Mouse (Mus musculus): ENCODE results near the gene Gabrg2. TPM values are rescaled to one million over a fixed set of nuclear protein-coding genes. Genes with fewer than 3 reads are reported as not detected.

Gene Gabrg2
- total and polyA plus RNA-seq, 3 experiments: not detected

DNA sequence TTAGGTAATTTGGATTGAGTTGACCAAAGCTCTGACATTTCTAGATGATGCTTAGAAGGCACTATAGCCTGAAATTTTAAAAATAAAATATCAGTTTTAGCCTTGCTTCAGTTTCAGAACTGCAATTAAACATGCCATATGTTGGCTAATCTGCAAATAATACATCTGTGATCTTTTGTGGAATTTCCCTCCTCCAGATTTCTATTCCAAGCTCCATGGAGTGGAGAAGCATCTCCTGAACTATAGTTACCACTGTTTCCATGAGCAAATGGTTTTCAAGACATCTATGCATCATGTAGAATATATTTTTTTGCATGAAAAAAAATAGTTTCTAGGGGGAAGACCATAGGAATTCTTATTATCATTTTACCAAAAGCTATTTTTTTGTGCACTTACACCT, 47.5 kb upstream of the Gabrg2 start:
- DNase-seq (ENCODE audit: low read depth, low spot score): no peak
- H3K4me1 ChIP-seq (ENCODE audit: control insufficient read depth in 1 of 2, insufficient read depth in 2 of 2, low read length in 2 of 2): no peaks in the 10 kb centered on the region
- no peak overlapping the region for H3K9ac ChIP-seq (ENCODE audit: control insufficient read depth, low read depth, low read length, poor library complexity, severe bottlenecking)
- no peaks in the 10 kb centered on the region for H3K27me3 ChIP-seq (ENCODE audit: control insufficient read depth in 1 of 2, insufficient read depth in 2 of 2, low read length in 2 of 2)
- H3K36me3 ChIP-seq (ENCODE audit: control insufficient read depth in 1 of 2, insufficient read depth in 2 of 2, low read length in 2 of 2): no peaks in the 10 kb centered on the region
- no peaks in the 10 kb centered on the region for H3K79me2 ChIP-seq (ENCODE audit: control insufficient read depth, insufficient read depth, low read length, poor library complexity)
- H3K27ac ChIP-seq (ENCODE audit: control insufficient read depth, low read depth, low read length): no peak overlapping the region
- H3K4me3 ChIP-seq (ENCODE audit: control insufficient read depth in 1 of 2, insufficient read depth in 1 of 2, low read depth in 2 of 2, low read length in 2 of 2): no peak overlapping the region
- TF ChIP-seq MYB (IDR thresholded peaks at IDR 0.05; ENCODE audit: low read depth, low read length) (no peak), ZKSCAN1 (IDR thresholded peaks at IDR 0.05; ENCODE audit: low read depth, low read length) (no peak), ZC3H11A (IDR thresholded peaks at IDR 0.05; ENCODE audit: low read depth, low read length) (no peak)
- no peaks in the 10 kb centered on the region for H3K9me3 ChIP-seq (replicated peaks; ENCODE audit: insufficient read depth, low read length)

DNA sequence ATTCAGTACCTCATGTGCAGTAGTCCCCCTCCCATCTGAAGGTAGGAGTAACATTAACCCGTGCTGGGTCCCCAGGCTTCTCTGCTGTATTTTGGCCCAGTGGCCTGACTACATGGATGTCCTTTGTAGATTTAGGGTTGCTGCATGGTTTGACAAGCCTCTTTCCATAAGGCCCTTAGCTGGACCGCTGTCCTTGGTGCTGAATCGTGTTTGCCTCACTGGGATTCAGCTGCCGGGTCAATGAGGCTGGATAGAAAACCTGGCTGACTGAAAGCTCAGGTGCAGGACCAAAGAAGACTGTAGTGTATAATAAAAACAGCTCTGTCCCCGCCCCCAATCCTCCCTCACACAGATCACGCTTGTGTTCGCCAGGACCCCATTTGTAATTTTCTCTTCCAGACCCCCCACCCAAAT, 1.2 kb downstream of the Gabrg2 start:
- H3K27ac ChIP-seq (ENCODE audit: control insufficient read depth, low read depth, low read length): no peak overlapping the region
- no peaks in the 10 kb centered on the region for H3K36me3 ChIP-seq (ENCODE audit: control insufficient read depth in 1 of 2, insufficient read depth in 2 of 2, low read length in 2 of 2)
- no peak for TF ChIP-seq JUND (IDR thresholded peaks at IDR 0.05; ENCODE audit: low read depth, low read length)
- TF ChIP-seq BHLHE40 (IDR thresholded peaks at IDR 0.05; ENCODE audit: borderline replicate concordance, low read depth, low read length): no peak
- no peaks in the 10 kb centered on the region for H3K9me3 ChIP-seq (replicated peaks; ENCODE audit: insufficient read depth, low read length)
- no peaks in the 10 kb centered on the region for H3K79me2 ChIP-seq (ENCODE audit: control insufficient read depth, insufficient read depth, low read length, poor library complexity)
- DNase-seq (ENCODE audit: low read depth, low spot score): peak; percentile 33
- no peaks in the 10 kb centered on the region for H3K27me3 ChIP-seq (ENCODE audit: control insufficient read depth in 1 of 2, insufficient read depth in 2 of 2, low read length in 2 of 2)
- H3K9ac ChIP-seq (ENCODE audit: control insufficient read depth, low read depth, low read length, poor library complexity, severe bottlenecking): no peak overlapping the region
- H3K4me3 ChIP-seq (ENCODE audit: control insufficient read depth in 1 of 2, insufficient read depth in 1 of 2, low read depth in 2 of 2, low read length in 2 of 2): no peak overlapping the region
- H3K4me1 ChIP-seq (ENCODE audit: control insufficient read depth in 1 of 2, insufficient read depth in 2 of 2, low read length in 2 of 2): no peaks in the 10 kb centered on the region

GRCm38 (mm10) chr11:41980152-41980551, 20.5 kb downstream of the Gabrg2 start:
- no peak for DNase-seq (ENCODE audit: low read depth, low spot score)
- Histone ChIP-seq H3K27me3 (ENCODE audit: control insufficient read depth in 1 of 2, insufficient read depth in 2 of 2, low read length in 2 of 2) (no peaks in the 10 kb centered on the region), H3K4me3 (ENCODE audit: control insufficient read depth in 1 of 2, insufficient read depth in 1 of 2, low read depth in 2 of 2, low read length in 2 of 2) (no peak overlapping the region), H3K9me3 (replicated peaks; ENCODE audit: insufficient read depth, low read length) (no peaks in the 10 kb centered on the region), H3K27ac (ENCODE audit: control insufficient read depth, low read depth, low read length) (no peak overlapping the region), H3K79me2 (ENCODE audit: control insufficient read depth, insufficient read depth, low read length, poor library complexity) (no peaks in the 10 kb centered on the region), H3K36me3 (ENCODE audit: control insufficient read depth in 1 of 2, insufficient read depth in 2 of 2, low read length in 2 of 2) (no peaks in the 10 kb centered on the region), H3K4me1 (ENCODE audit: control insufficient read depth in 1 of 2, insufficient read depth in 2 of 2, low read length in 2 of 2) (no peaks in the 10 kb centered on the region), H3K9ac (ENCODE audit: control insufficient read depth, low read depth, low read length, poor library complexity, severe bottlenecking) (no peak overlapping the region)
- TF ChIP-seq RCOR1 (IDR thresholded peaks at IDR 0.05; ENCODE audit: low read depth, low read length) (no peak), ELF1 (IDR thresholded peaks at IDR 0.05; ENCODE audit: low read depth, low read length) (no peak), GATA1 (IDR thresholded peaks at IDR 0.05; ENCODE audit: low read depth, low read length) (no peak), TBP (IDR thresholded peaks at IDR 0.05; ENCODE audit: low read depth, low read length) (no peak)

DNA sequence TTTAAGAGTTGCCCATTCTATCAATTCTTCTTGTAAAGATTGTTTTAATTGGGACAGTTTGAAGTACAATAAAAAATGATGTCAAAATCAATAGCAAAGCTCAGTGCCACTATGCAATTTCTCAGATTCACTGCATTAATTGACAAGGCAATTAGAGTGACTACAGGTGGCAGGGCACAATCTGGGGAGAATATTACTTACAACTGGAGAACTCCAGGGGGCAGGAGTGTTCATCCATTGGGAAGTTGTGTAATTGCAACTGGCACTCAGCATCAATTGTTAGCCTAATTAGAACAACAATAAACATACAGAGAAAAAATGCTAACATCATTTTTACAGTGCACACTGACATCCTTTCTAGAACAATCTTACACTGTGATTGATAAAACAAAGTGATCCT, 32.1 kb downstream of the Gabrg2 start:
- Histone ChIP-seq H3K4me1 (ENCODE audit: control insufficient read depth in 1 of 2, insufficient read depth in 2 of 2, low read length in 2 of 2) (no peaks in the 10 kb centered on the region), H3K27ac (ENCODE audit: control insufficient read depth, low read depth, low read length) (no peak overlapping the region), H3K9me3 (replicated peaks; ENCODE audit: insufficient read depth, low read length) (no peaks in the 10 kb centered on the region), H3K9ac (ENCODE audit: control insufficient read depth, low read depth, low read length, poor library complexity, severe bottlenecking) (no peak overlapping the region), H3K4me3 (ENCODE audit: control insufficient read depth in 1 of 2, insufficient read depth in 1 of 2, low read depth in 2 of 2, low read length in 2 of 2) (no peak overlapping the region), H3K27me3 (ENCODE audit: control insufficient read depth in 1 of 2, insufficient read depth in 2 of 2, low read length in 2 of 2) (no peaks in the 10 kb centered on the region), H3K79me2 (ENCODE audit: control insufficient read depth, insufficient read depth, low read length, poor library complexity) (no peaks in the 10 kb centered on the region), H3K36me3 (ENCODE audit: control insufficient read depth in 1 of 2, insufficient read depth in 2 of 2, low read length in 2 of 2) (no peaks in the 10 kb centered on the region)
- DNase-seq (ENCODE audit: low read depth, low spot score): no peak
- TF ChIP-seq ELF1 (IDR thresholded peaks at IDR 0.05; ENCODE audit: low read depth, low read length) (no peak), UBTF (IDR thresholded peaks at IDR 0.05; ENCODE audit: borderline replicate concordance, insufficient read depth, low read depth, low read length) (no peak), GABPA (IDR thresholded peaks at IDR 0.05; ENCODE audit: low read depth, low read length) (no peak), POLR2AphosphoS5 (IDR thresholded peaks at IDR 0.05; ENCODE audit: borderline replicate concordance, low read depth, low read length) (no peak), BHLHE40 (IDR thresholded peaks at IDR 0.05; ENCODE audit: borderline replicate concordance, low read depth, low read length) (no peak)

Data from MEL (cell line).